Mouse (Mus musculus): ENCODE measurements around the gene Ppp1r9b. TPM values are rescaled to one million over a fixed set of nuclear protein-coding genes. Genes with fewer than 3 reads are reported as not detected.

The Ppp1r9b gene
- total and polyA plus RNA-seq, 3 experiments, result 22.3 to 52.0 (median 49.3) TPM

GRCm38 (mm10) chr11:95046980-95047680, 56.3 kb downstream of the Ppp1r9b start:
- Histone ChIP-seq H3K4me1 (ENCODE audit: control insufficient read depth, insufficient read depth, low read length) (no peaks in the 10 kb centered on the region), H3K4me3 (no peak overlapping the region), H3K27ac (no peak overlapping the region), H3K36me3 (ENCODE audit: control insufficient read depth, insufficient read depth, low read length) (no peaks in the 10 kb centered on the region), H3K79me2 (replicated peaks; ENCODE audit: control insufficient read depth, insufficient read depth, low read length) (no peaks in the 10 kb centered on the region), H3K9ac (ENCODE audit: low read depth, low read length) (no peak overlapping the region), H3K27me3 (ENCODE audit: control insufficient read depth, insufficient read depth, low read length) (no peaks in the 10 kb centered on the region)
- DNase-seq, result peak; percentile 57 to 69
- intact Hi-C loops (cut with DNase I), result loop anchor here (1.0 to 10.0 kb wide), 3 partner anchors 29 to 478 kb away; partner anchors contain the start of gene Itga3
- 51% methylated on average over 9 of the region's 9 CpGs for WGBS
- peak; percentile 66; the same call in 1 of the 2 replicates for TF ChIP-seq EP300 (IDR thresholded peaks at IDR 0.05; ENCODE audit: insufficient read depth, low read depth, low read length)
- TF ChIP-seq CTCF (IDR thresholded peaks at IDR 0.05), result 0 out of 2 replicates have a peak, but pooled peaks have one; percentile 96
- no peak for TF ChIP-seq POLR2A (IDR thresholded peaks at IDR 0.05; ENCODE audit: insufficient read depth, low read depth, low read length)

DNA sequence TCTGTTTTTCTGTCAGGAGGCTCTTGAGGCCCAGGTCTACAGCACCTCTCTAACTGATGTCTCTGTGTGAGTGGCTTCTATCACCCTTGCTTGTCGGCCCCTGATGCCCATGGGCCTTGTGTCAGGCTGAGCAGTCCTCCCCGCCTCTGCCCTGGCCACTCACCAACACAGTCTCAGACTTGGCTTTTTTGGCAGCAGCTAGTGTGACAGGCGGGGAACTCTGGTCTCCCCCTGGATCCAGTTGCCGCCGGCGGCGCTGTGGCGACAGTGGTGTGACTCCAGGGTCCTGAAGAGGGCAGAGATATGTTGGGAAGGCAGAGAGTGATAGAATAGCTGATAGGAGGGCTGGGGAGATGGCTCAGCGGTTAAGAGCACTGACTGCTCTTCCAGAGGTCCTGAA, 62.2 kb downstream of the Ppp1r9b start:
- 59% methylated on average over 9 of the region's 9 CpGs for WGBS
- Histone ChIP-seq H3K27ac (no peak overlapping the region), H3K4me1 (ENCODE audit: control insufficient read depth, insufficient read depth, low read length) (no peaks in the 10 kb centered on the region), H3K9ac (ENCODE audit: low read depth, low read length) (no peak overlapping the region), H3K4me3 (no peak overlapping the region), H3K27me3 (ENCODE audit: control insufficient read depth, insufficient read depth, low read length) (no peaks in the 10 kb centered on the region), H3K36me3 (ENCODE audit: control insufficient read depth, insufficient read depth, low read length) (no peaks in the 10 kb centered on the region), H3K79me2 (replicated peaks; ENCODE audit: control insufficient read depth, insufficient read depth, low read length) (no peaks in the 10 kb centered on the region)
- TF ChIP-seq CTCF (IDR thresholded peaks at IDR 0.05) (no peak), EP300 (IDR thresholded peaks at IDR 0.05; ENCODE audit: insufficient read depth, low read depth, low read length) (no peak), POLR2A (IDR thresholded peaks at IDR 0.05; ENCODE audit: insufficient read depth, low read depth, low read length) (no peak)
- intact Hi-C loops (cut with DNase I), result no loop called here
- DNase-seq, result no peak

Other genes with a start within 250 kb of the Ppp1r9b start
- 1 to 10 TPM in 1 of 2 experiments, under 1 TPM in 1; 0.97 to 1.0 TPM for gene Cdc34b, start 249.3 kb upstream of the Ppp1r9b start, total RNA-seq (2021)
- 0.12 TPM in 1 of 2 replicates, not detected in the other for gene Cdc34b, start 249.3 kb upstream of the Ppp1r9b start, polyA plus RNA-seq (2012; rRNA removed)
- not detected for gene Tmem92, start 208.3 kb upstream of the Ppp1r9b start, total RNA-seq (2021)
- not detected in 2 replicates for gene Tmem92, start 208.3 kb upstream of the Ppp1r9b start, polyA plus RNA-seq (2012; rRNA removed)
- gene Col1a1, start 54.8 kb upstream of the Ppp1r9b start, total RNA-seq (2021), result 10 to 100 TPM; 51.1 to 82.4 TPM
- 48.7 and 67.7 TPM in 2 replicates for gene Col1a1, start 54.8 kb upstream of the Ppp1r9b start, polyA plus RNA-seq (2012; rRNA removed)
- gene Hils1, start 23.4 kb upstream of the Ppp1r9b start, total RNA-seq (2021), result not detected
- gene Hils1, start 23.4 kb upstream of the Ppp1r9b start, polyA plus RNA-seq (2012; rRNA removed), result 0.25 TPM in 1 of 2 replicates, not detected in the other
- gene Sgca, start 14.7 kb upstream of the Ppp1r9b start, total RNA-seq (2021), result 100 to 1,000 TPM; 149 to 200 TPM
- 1,109 and 1,504 TPM in 2 replicates for gene Sgca, start 14.7 kb upstream of the Ppp1r9b start, polyA plus RNA-seq (2012; rRNA removed)
- 1 to 10 TPM; 1.2 to 1.7 TPM for gene Samd14, start 18.8 kb downstream of the Ppp1r9b start, total RNA-seq (2021)
- 0.82 and 1.9 TPM in 2 replicates for gene Samd14, start 18.8 kb downstream of the Ppp1r9b start, polyA plus RNA-seq (2012; rRNA removed)
- gene Pdk2, start 50.3 kb downstream of the Ppp1r9b start, total RNA-seq (2021), result 100 to 1,000 TPM; 393 to 479 TPM
- gene Pdk2, start 50.3 kb downstream of the Ppp1r9b start, polyA plus RNA-seq (2012; rRNA removed), result 518 and 592 TPM in 2 replicates
- gene Itga3, start 85.8 kb downstream of the Ppp1r9b start, total RNA-seq (2021), result 10 to 100 TPM; 10.4 to 10.6 TPM
- gene Itga3, start 85.8 kb downstream of the Ppp1r9b start, polyA plus RNA-seq (2012; rRNA removed), result 11.4 and 13.8 TPM in 2 replicates
- gene Dlx3, start 129.1 kb downstream of the Ppp1r9b start, total RNA-seq (2021), result not detected
- gene Dlx3, start 129.1 kb downstream of the Ppp1r9b start, polyA plus RNA-seq (2012; rRNA removed), result not detected in 2 replicates
- gene Dlx4, start 155.2 kb downstream of the Ppp1r9b start, total RNA-seq (2021), result not detected
- 0.04 TPM in 1 of 2 replicates, not detected in the other for gene Dlx4, start 155.2 kb downstream of the Ppp1r9b start, polyA plus RNA-seq (2012; rRNA removed)

All from heart, adult 2 months (tissue).